Mouse (Mus musculus) 3134 (cell line): Measurements from ENCODE around the gene Manbal.
A peak's percentile ranks its signal among the peaks of the same experiment; 100 is the strongest.

Experiments used
- DNase-seq: peaks from one replicate; pipeline ENCODE4 v3.0.0-alpha.2; 2011; ENCODE audit warnings: low spot score; ENCODE audit not compliant: insufficient read length; ENCODE audit errors: extremely low read depth

Manbal gene

GRCm38 (mm10) chr2:157409793-157410533, 42.6 kb downstream of the Manbal start:
- DNase-seq = peak; percentile 45

GRCm38 (mm10) chr2:157411151-157411693, 43.8 kb downstream of the Manbal start:
- DNase-seq = peak; percentile 81

DNA sequence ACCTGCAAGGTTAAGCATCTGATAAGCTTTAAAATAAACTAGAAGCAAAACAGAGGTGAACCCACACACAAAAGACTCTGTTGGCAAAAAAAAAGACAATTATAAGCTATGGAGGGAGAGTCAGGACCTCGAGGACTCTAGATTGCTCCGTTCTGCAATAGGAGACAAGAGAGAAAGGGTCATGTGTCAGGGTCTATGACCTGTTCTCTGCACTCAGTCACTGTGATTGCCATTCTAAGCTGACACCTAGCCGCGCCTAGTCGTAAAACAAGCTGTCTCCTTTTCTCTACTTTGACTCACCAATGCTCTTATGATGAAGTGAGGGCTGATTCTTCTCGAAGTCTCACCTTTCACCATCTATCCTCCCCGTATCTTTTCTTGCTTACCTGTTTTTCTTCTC, 45.1 kb downstream of the Manbal start:
- no peak for DNase-seq

DNA sequence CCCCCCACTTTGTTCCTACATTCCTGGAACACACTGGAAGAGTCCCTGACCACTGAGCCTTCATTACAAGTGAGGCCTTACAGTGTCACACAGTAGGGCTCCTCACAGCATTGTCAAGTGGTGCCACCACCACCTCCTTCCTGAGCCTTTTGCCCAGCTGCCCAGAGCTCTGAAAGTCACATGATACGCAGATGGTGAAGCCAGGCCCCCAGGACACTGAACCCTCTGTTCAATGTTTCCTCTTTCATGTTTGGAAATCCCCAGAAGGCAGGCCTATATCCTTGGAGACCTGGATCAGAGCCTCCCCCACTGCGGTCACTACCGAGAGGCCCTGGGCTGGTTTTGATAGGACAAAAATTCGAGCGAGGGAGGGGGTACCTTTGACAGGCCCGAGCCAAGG, 49.8 kb downstream of the Manbal start:
- DNase-seq = no peak

- no peak for DNase-seq
Measured at GRCm38 (mm10) chr2:157418206-157418605, 50.8 kb downstream of the Manbal start, which contains the start of gene Src. Gene Src (plus strand): TSS chr2:157418444.

GRCm38 (mm10) chr2:157418609-157419071, 51.2 kb downstream of the Manbal start:
- DNase-seq = no peak

DNA sequence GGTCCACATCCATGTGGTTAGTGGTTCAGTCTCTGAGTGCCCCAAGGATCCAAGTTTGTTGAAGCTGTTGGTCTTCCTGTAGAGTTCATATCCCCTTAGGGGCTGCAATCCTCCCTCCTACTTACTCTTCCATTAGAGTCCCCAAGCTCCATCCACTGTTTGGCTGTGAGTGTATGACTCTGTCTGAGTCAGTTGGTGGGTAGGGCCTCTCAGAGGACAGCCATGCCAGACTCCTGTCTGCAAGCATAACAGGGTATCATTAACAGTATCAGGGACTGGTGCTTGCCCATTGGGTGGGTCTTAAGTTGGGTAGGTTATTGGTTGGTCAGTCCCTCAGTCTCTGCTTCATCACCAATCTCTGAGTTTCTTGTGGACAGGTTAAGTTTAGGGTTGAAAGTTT, 52.1 kb downstream of the Manbal start:
- DNase-seq = no peak

GRCm38 (mm10) chr2:157420404-157420803, 53.0 kb downstream of the Manbal start:
- DNase-seq = no peak

DNA sequence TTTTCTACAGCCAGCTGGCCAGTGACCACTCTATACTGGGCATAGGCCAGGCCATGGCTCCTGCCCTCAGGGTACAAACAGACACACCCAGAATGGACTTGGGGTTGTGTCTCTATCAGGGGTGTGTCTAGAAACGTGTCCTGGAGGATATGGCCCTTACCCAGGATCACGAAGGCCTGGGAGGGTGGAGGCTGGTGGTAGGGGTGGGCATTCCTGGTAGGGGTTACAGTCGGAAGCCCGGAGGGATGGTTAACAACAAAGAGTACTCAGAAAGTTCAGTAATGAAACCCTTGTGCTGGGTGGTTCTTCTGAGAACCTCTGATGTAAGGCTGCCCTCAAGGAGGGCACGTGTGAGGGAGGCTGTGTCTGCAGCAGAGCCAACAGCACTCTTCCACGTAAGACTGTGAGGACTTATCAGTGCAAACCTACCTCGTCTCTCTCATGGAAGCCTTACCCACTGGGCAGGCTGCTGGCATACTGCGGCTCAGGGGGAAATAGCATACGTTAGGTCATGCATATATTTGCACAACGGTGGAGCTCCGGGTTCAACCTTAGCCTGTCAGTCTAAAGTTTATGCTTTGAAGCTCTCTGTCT, 54.8 kb downstream of the Manbal start:
- DNase-seq = peak; percentile 75

DNA sequence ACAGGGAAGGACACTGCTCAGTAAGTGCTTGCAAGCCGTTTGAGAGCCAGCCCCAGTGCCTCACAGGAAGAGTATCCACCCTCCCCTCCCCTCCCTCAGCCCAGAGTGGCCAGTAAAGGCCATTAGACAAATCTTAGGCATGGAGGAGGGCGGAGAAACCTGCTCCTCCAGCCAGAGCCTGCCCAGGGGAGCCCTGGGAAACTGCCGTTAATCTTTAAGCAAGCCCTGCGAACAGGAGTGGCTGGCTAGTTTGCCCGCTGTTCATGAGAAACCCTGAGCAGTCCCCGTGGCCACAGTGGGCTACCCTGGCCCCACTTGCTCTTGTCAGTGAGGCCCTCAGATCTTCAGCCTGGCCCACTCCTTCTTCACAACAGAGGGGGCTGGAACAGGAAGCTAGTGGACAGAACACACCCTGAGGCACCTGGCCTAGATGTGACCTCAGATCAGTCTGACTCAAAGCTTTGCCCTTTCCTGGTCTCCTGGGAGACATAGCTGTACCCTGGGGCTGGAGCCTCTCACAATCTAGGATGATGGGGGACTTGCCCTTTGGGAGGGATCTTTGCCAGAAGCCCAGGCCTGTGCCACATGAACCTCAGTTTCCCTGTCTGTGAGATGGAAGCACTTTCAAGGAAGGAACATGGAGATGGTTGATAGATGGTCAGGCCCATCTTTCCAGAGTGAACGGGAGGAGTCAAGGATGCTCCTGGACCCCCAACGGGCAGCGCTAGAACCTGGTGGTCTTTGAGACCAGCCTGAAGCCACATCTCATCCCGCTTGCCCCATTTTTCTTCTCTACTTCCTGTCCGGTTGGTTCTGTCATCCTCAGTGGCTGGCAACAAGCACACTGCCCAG, 55.7 kb downstream of the Manbal start:
- DNase-seq = peak; percentile 89

DNA sequence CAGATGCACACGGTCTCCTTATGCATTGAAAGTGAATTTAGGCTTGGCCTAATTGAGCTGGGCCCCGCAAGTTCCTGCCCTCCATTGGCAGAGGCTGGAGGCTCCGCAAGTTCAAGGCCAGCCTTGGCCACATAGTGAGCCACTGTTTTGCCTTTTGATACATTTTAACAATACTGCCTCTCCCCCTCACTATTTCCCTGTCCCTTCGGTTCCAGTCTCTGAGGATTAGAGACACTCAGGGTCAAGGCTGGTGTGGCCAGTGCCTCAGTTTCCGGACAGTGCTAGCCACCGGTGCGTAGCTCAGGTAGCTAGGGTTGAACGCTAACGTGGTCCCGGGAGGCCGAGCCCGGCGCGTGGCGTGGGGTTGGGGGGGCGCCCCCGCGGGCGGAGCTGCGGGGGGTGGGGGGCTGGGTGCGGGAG, 56.3 kb downstream of the Manbal start:
- no peak for DNase-seq

DNA sequence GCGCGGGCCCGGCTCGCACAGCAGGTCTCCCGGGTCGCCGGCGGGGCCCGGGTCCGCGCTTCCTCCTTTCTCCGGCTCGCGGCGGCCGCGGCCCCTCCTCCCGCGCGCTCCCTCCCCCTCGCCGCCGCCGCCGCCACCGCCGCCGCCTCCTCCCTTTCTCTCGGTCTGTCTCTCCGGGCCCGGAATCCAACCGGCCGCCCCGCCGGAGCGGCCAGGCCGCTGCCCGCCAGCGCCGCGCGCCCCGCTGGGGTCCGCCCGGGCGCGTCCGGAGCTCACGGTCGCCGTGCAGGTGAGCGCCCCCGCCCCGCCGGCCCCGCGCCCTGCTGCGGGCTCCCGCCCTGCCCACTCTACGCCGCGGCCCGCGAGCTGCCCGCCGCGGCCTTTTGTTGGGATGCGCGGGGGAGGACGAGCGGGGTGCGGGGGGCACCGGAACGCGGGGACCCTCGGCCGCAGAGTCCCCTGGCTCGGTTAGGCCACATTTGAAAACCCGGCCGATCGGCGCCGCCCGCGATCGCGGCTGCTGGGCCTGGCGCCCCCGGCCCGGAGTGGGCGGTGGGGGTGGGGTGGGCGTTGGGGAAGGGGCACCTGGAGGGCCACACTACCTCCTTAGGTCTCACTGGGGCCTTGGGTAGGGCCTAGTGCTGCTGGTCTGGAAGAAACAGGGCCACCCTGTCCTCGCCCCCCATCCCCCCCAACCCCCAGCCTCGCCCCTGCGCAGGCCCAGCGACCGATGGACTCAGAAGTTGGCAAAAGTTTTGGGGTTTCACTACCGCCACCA, 56.9 kb downstream of the Manbal start:
- DNase-seq = no peak

GRCm38 (mm10) chr2:157424904-157425642, 57.7 kb downstream of the Manbal start:
- DNase-seq = peak; percentile 55

DNA sequence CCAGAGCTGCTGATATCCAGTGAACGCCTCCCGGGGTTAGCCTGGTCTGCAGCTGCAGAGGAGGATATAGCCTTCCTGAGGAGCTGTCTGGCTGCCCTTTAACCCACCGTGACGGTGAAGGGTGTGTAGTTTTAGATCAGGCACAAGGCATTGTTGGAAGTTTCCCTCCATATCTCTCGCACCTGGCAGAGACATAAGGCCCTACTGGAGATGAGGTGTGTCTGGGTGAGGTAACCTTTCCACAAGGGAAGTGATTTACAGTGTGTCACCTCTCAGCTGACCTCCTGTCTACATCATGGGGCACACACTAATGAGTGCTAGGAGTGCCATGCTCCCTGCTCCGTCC, 58.2 kb downstream of the Manbal start:
- no peak for DNase-seq

GRCm38 (mm10) chr2:157426171-157426570, 58.8 kb downstream of the Manbal start:
- no peak for DNase-seq

DNA sequence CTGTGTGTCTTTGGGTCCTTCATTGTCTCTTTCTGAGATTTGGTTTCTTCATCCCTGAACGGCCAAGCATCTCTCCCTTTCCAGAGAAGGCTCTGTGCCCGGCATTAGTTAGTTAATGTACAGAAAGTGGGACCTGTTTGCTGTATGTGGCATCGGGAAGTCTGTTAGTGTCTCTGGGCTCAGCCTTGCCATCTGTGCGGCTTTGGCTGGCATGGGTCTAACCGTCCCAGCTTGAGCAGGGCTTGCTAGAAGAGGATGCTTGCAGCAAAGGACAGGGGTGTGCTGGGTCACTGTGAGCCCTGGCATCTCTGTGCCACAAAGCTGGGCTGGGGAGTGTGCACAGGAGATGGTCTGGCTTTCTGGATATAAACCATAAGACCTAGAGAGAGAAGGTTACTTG, 59.8 kb downstream of the Manbal start:
- no peak for DNase-seq

GRCm38 (mm10) chr2:157428351-157429139, 61.2 kb downstream of the Manbal start:
- no peak for DNase-seq

DNA sequence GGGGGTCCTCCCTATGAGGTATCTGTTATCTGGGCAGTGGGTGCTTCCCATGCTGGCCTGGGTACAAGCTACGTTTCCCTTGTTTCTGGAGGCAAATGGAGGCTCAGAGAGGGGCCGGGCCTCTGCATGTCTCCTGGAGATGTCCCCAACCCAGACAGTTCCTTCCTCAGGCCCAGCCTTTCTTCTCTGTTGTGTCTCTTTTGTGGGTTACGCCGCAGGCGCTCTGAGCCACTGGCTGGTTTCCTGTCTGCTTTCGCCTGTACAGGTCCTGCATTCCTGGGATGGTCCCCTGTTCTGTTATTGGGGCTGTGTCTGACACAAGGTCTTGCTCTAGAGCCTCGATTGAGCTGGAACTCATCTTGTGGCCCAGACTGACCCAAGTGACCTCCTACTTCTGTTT, 62.3 kb downstream of the Manbal start:
- no peak for DNase-seq
